Mouse (Mus musculus) cerebellum, adult 11-12 months (tissue): Measurements from ENCODE around the gene Oxld1.

ENCODE experiments used
- DNase-seq: peaks from one replicate; pipeline ENCODE4 v3.0.0; 2022

Oxld1 gene

GRCm38 (mm10) chr11:120457772-120458751, at the start of gene Oxld1, which contains the start of gene Ccdc137:
Oxld1 (minus strand) TSS chr11:120458068.
Ccdc137 (plus strand) TSS chr11:120458115.
- DNase-seq = peak; percentile 65

GRCm38 (mm10) chr11:120506899-120507298, 49.0 kb upstream of the Oxld1 start:
- DNase-seq = no peak

GRCm38 (mm10) chr11:120505661-120506060, 47.8 kb upstream of the Oxld1 start:
- no peak for DNase-seq

- DNase-seq = no peak
Measured at GRCm38 (mm10) chr11:120501701-120502100, 43.8 kb upstream of the Oxld1 start.

GRCm38 (mm10) chr11:120501018-120501417, 43.1 kb upstream of the Oxld1 start:
- DNase-seq = no peak

- DNase-seq = no peak
Measured at GRCm38 (mm10) chr11:120500357-120500756, 42.5 kb upstream of the Oxld1 start.

- no peak for DNase-seq
Measured at GRCm38 (mm10) chr11:120499894-120500293, 42.0 kb upstream of the Oxld1 start.

- DNase-seq = no peak
Measured at GRCm38 (mm10) chr11:120498891-120499290, 41.0 kb upstream of the Oxld1 start.

- DNase-seq = no peak
Measured at GRCm38 (mm10) chr11:120498226-120498625, 40.4 kb upstream of the Oxld1 start.

- DNase-seq = no peak
Measured at GRCm38 (mm10) chr11:120497436-120497835, 39.6 kb upstream of the Oxld1 start.

- DNase-seq = no peak
Measured at GRCm38 (mm10) chr11:120493911-120494310, 36.0 kb upstream of the Oxld1 start.

- no peak for DNase-seq
Measured at GRCm38 (mm10) chr11:120493351-120493750, 35.5 kb upstream of the Oxld1 start.

- DNase-seq = no peak
Measured at GRCm38 (mm10) chr11:120492878-120493203, 35.0 kb upstream of the Oxld1 start.

- DNase-seq = no peak
Measured at GRCm38 (mm10) chr11:120492024-120492877, 34.4 kb upstream of the Oxld1 start.

GRCm38 (mm10) chr11:120491317-120492023, 33.6 kb upstream of the Oxld1 start, which contains the start of gene Slc25a10:
Slc25a10 (plus strand) TSS chr11:120491840.
- peak; percentile 86 for DNase-seq

GRCm38 (mm10) chr11:120490291-120491046, 32.6 kb upstream of the Oxld1 start:
- DNase-seq = peak; percentile 54

GRCm38 (mm10) chr11:120489054-120489761, 31.3 kb upstream of the Oxld1 start:
- peak; percentile 73 for DNase-seq

GRCm38 (mm10) chr11:120488516-120488915, 30.6 kb upstream of the Oxld1 start:
- no peak for DNase-seq

GRCm38 (mm10) chr11:120485251-120485650, 27.4 kb upstream of the Oxld1 start:
- no peak for DNase-seq

- DNase-seq = peak; percentile 89
Measured at GRCm38 (mm10) chr11:120484265-120484981, 26.6 kb upstream of the Oxld1 start, which contains the start of gene Mrpl12. Mrpl12 (plus strand) TSS chr11:120484613.
